Mouse (Mus musculus) forebrain, embryonic 11.5 days (tissue): ENCODE data around the gene Dars. TPM values are rescaled to one million over a fixed set of nuclear protein-coding genes. Genes with fewer than 3 reads are reported as not detected.
A peak's percentile ranks its signal among the peaks of the same experiment; 100 is the strongest.

ENCODE experiments used
- ATAC-seq: fragments of 200-750 bp; cut with Nextera tagmentation; replicated peaks from 2 replicates; pipeline ENCODE4 v1.8.0; 2017; ENCODE audit warnings: moderate TSS enrichment; ENCODE audit not compliant: low FRiP score
- DNase-seq: peaks from one replicate; pipeline ENCODE4 v3.0.0-alpha.2; 2017; ENCODE audit warnings: low spot score
- H3K27ac ChIP-seq: fragments of 300-500 bp; sonication (generic); 2 replicates; pipeline ENCODE4 v1.5.1; 2014; ENCODE audit warnings: low read depth, low read length
- H3K27me3 ChIP-seq: fragments of 300-500 bp; sonication (generic); 2 replicates; pipeline ENCODE4 v1.6.1; 2014; ENCODE audit warnings: mild to moderate bottlenecking, low read length, mixed read lengths; ENCODE audit not compliant: control insufficient read depth, insufficient read depth
- H3K36me3 ChIP-seq: fragments of 300-500 bp; sonication (generic); 2 replicates; pipeline ENCODE4 v1.6.1; 2014; ENCODE audit warnings: mild to moderate bottlenecking, low read length, moderate library complexity, mixed read lengths; ENCODE audit not compliant: control insufficient read depth, insufficient read depth
- H3K4me1 ChIP-seq: fragments of 300-500 bp; sonication (generic); replicated peaks from 2 replicates; pipeline ENCODE4 v1.6.1; 2014; ENCODE audit warnings: low read length, mixed read lengths; ENCODE audit not compliant: control insufficient read depth, insufficient read depth
- H3K4me2 ChIP-seq: fragments of 300-500 bp; sonication (generic); 2 replicates; pipeline ENCODE4 v1.6.1; 2014; ENCODE audit warnings: low read depth, mild to moderate bottlenecking, low read length, moderate library complexity, mixed read lengths; ENCODE audit not compliant: severe bottlenecking
- H3K4me3 ChIP-seq: fragments of 300-500 bp; sonication (generic); 2 replicates; pipeline ENCODE4 v1.5.1; 2014; ENCODE audit warnings: low read depth, low read length
- H3K9ac ChIP-seq: fragments of 300-500 bp; sonication (generic); 2 replicates; pipeline ENCODE4 v1.6.1; 2014; ENCODE audit warnings: low read length
- H3K9me3 ChIP-seq: fragments of 300-500 bp; sonication (generic); 2 replicates; pipeline ENCODE4 v1.6.1; 2016; ENCODE audit warnings: low read length, mixed read lengths; ENCODE audit not compliant: control insufficient read depth
- WGBS: fragments of 180-500 bp; shearing (Covaris S2); extraction: QIAGEN DNeasy Blood & Tissue Kit; methylation state at CpG from one replicate; pipeline ENCODE4 v1.1.7; 2014; 5-methylcytosine and 5-hydroxymethylcytosine counted together
- polyA plus RNA-seq: library from polyadenylated mRNA; unstranded; fragments of >200 nt; fragmentation: Nextera tagmentation; extraction: Ambion mirVana; gene quantifications from 2 replicates; pipeline ENCODE4 v1.2.1, GENCODE M21; 2014

The Dars gene
- polyA plus RNA-seq, 1 experiment from 2014 or later, result 130 TPM

GRCm38 (mm10) chr1:128372143-128372860 is 44.9 kb downstream of the Dars start:
- no peak overlapping the region for H3K9ac ChIP-seq
- 88% methylated on average over 7 of the region's 7 CpGs for WGBS
- H3K4me2 ChIP-seq, result no peak overlapping the region
- ATAC-seq, result no peak
- no peaks in the 10 kb centered on the region for H3K4me1 ChIP-seq
- H3K36me3 ChIP-seq, result no peaks in the 10 kb centered on the region; the same call in 1 of the 2 replicates
- H3K27ac ChIP-seq, result no peak overlapping the region
- H3K9me3 ChIP-seq, result no peaks in the 10 kb centered on the region
- no peak overlapping the region for H3K4me3 ChIP-seq
- H3K27me3 ChIP-seq, result no peaks in the 10 kb centered on the region
- DNase-seq, result no peak

- peak; percentile 53 for DNase-seq
- Histone ChIP-seq H3K36me3 (no peaks in the 10 kb centered on the region; the same call in 1 of the 2 replicates), H3K4me2 (no peak overlapping the region), H3K4me3 (no peak overlapping the region), H3K4me1 (no peaks in the 10 kb centered on the region), H3K27ac (no peak overlapping the region), H3K9me3 (no peaks in the 10 kb centered on the region), H3K27me3 (no peaks in the 10 kb centered on the region), H3K9ac (no peak overlapping the region)
- ATAC-seq, result peak; percentile 73
- 67% methylated on average over 5 of the region's 5 CpGs for WGBS
Observed at GRCm38 (mm10) chr1:128368732-128369441, 48.3 kb downstream of the Dars start.

- 87% methylated on average over 2 of the region's 2 CpGs for WGBS
- Histone ChIP-seq H3K27me3 (no peaks in the 10 kb centered on the region), H3K4me3 (no peak overlapping the region), H3K27ac (no peak overlapping the region), H3K4me1 (0 out of 2 replicates have a peak, but pooled peaks cover 2% of the 10 kb centered on the region), H3K36me3 (peaks cover 2% of the 10 kb centered on the region; the same call in 1 of the 2 replicates), H3K9me3 (no peaks in the 10 kb centered on the region), H3K4me2 (no peak overlapping the region), H3K9ac (no peak overlapping the region)
- DNase-seq, result no peak
- no peak for ATAC-seq
Observed at GRCm38 (mm10) chr1:128360601-128361000, 56.6 kb downstream of the Dars start.

- Histone ChIP-seq H3K27me3 (no peaks in the 10 kb centered on the region), H3K4me2 (peak within 1 kb of the TSS; percentile 62), H3K4me3 (peak within 1 kb of the TSS; percentile 88), H3K4me1 (0 out of 2 replicates have a peak, but pooled peaks cover 2% of the 10 kb centered on the region), H3K9me3 (no peaks in the 10 kb centered on the region), H3K27ac (peak within 1 kb of the TSS; percentile 79), H3K36me3 (peaks cover 2% of the 10 kb centered on the region; the same call in 1 of the 2 replicates), H3K9ac (peak within 1 kb of the TSS; percentile 92)
- DNase-seq (peak; percentile 96), ATAC-seq (peak; percentile 99)
- 3% methylated on average over 38 of the region's 38 CpGs for WGBS
Observed at GRCm38 (mm10) chr1:128359554-128360376, 57.4 kb downstream of the Dars start, which contains the start of gene Mcm6. Gene Mcm6 (minus strand): TSS chr1:128359664.

- Histone ChIP-seq H3K9ac (peak overlapping the region; percentile 92), H3K4me3 (peak overlapping the region; percentile 88), H3K4me2 (peak overlapping the region; percentile 62), H3K36me3 (peaks cover 2% of the 10 kb centered on the region; the same call in 1 of the 2 replicates), H3K9me3 (no peaks in the 10 kb centered on the region), H3K27me3 (no peaks in the 10 kb centered on the region), H3K27ac (peak overlapping the region; percentile 79), H3K4me1 (0 out of 2 replicates have a peak, but pooled peaks cover 2% of the 10 kb centered on the region)
- peak; percentile 81 for ATAC-seq
- WGBS, result under 1% methylated on average over 35 of the region's 35 CpGs
- no peak for DNase-seq
Observed at GRCm38 (mm10) chr1:128358916-128359553, 58.1 kb downstream of the Dars start.

GRCm38 (mm10) chr1:128358276-128358675 is 58.9 kb downstream of the Dars start:
- H3K27ac ChIP-seq, result no peak overlapping the region

GRCm38 (mm10) chr1:128357452-128357851 is 59.7 kb downstream of the Dars start:
- DNase-seq, result no peak
- Histone ChIP-seq H3K4me1 (0 out of 2 replicates have a peak, but pooled peaks cover 2% of the 10 kb centered on the region), H3K9ac (peak overlapping the region; percentile 92), H3K9me3 (no peaks in the 10 kb centered on the region), H3K27ac (no peak overlapping the region), H3K36me3 (peaks cover 6% of the 10 kb centered on the region), H3K4me3 (peak overlapping the region; percentile 88), H3K27me3 (no peaks in the 10 kb centered on the region), H3K4me2 (peak overlapping the region; percentile 62)
- WGBS, result 72% methylated on average over 3 of the region's 3 CpGs
- ATAC-seq, result no peak

More at GRCm38 (mm10) chr1:128358276-128358675, 58.9 kb downstream of the Dars start:
- Histone ChIP-seq H3K27me3 (no peaks in the 10 kb centered on the region), H3K4me2 (peak overlapping the region; percentile 62), H3K9ac (peak overlapping the region; percentile 92; the same call in 1 of the 2 replicates), H3K4me1 (0 out of 2 replicates have a peak, but pooled peaks cover 2% of the 10 kb centered on the region), H3K36me3 (peaks cover 2% of the 10 kb centered on the region; the same call in 1 of the 2 replicates), H3K9me3 (no peaks in the 10 kb centered on the region), H3K4me3 (peak overlapping the region; percentile 88)
- WGBS, result 72% methylated on average over 6 of the region's 6 CpGs
- ATAC-seq (no peak), DNase-seq (no peak)
